Comparison of ENCODE assay signal across 24 mouse cellular contexts in genomic region chr11:118759228-118759627, GRCm38 (mm10).
DNase-seq lines count a peak whose midpoint lies in the region; ATAC-seq lines count a peak whose summit lies in the region.
"Had no signal": no experiment of that assay in that cellular context is flagged by ENCODE, and none has a peak within 500 bp of the region (broad histone marks: within the 10 kb centered on the region; RNA-seq: fewer than 3 reads in every experiment).

No protein-coding gene starts in this region.

- no peak for DNase-seq in frontal cortex, postnatal 14 days (ENCODE audit: low spot score in 2 of 2)
- DNase-seq in layer of hippocampus, adult 9-11 months = peak; percentile 60
- DNase-seq in layer of hippocampus, postnatal 25 days (ENCODE audit: extremely low spot score in 1 of 2, low spot score in 1 of 2) = no peak
- peak; percentile 88 for DNase-seq in right cerebral cortex, adult 18-20 months
- DNase-seq in right cerebral cortex, postnatal 4 days = no peak
- DNase-seq in urinary bladder, postnatal 36 days (ENCODE audit: low spot score in 2 of 2) = no peak
- DNase-seq: adrenal gland, adult 8-10 months; cerebellum, adult 9-11 months; gastrocnemius, adult 2 months; gastrocnemius, postnatal 36 days; heart, adult 18-20 months; heart, postnatal 4 days; kidney, adult 11 months; kidney, postnatal 14 days; layer of hippocampus, postnatal 36 days; liver, embryonic 13.5 days; lung, adult 18-20 months; lung, postnatal 4 days; midbrain, embryonic 14.5 days; thymus, postnatal 14 days had no signal

- peak; percentile 25 for ATAC-seq in frontal cortex, adult (ENCODE audit: low TSS enrichment)
- ATAC-seq: forebrain, embryonic 15.5 days; inflammation-experienced regulatory T-cells, adult 6 months; lung, postnatal 0 days had no signal

Comparison
In these comparisons a context has a peak if more than half of its experiments do, and no peak if none do; other contexts are left out.
1. DNase-seq: peak in layer of hippocampus, adult 9-11 months (single experiment) and right cerebral cortex, adult 18-20 months (single experiment); none in frontal cortex, postnatal 14 days (0 of 2), layer of hippocampus, postnatal 25 days (0 of 2), right cerebral cortex, postnatal 4 days (single experiment) and urinary bladder, postnatal 36 days (0 of 2).